Mouse (Mus musculus) thymus, adult 2 months (tissue): ENCODE measurements around the gene Tbx5.

Experiments used
- CTCF ChIP-seq: fragments of 200-500 bp; IDR thresholded peaks from 2 replicates; pipeline ENCODE4 v1.5.1; 2012; ENCODE audit warnings: mild to moderate bottlenecking, control low read depth, low read length, moderate library complexity, borderline replicate concordance; ENCODE audit not compliant: control insufficient read depth, poor library complexity, insufficient read depth; ENCODE audit errors: extremely low read depth
- POLR2A ChIP-seq: fragments of 200-500 bp; IDR thresholded peaks from 2 replicates; pipeline ENCODE4 v1.6.1; 2012; ENCODE audit warnings: mild to moderate bottlenecking, low read length, control low read depth, moderate library complexity; ENCODE audit not compliant: control insufficient read depth, poor library complexity, insufficient read depth; ENCODE audit errors: extremely low read depth

- TF ChIP-seq POLR2A = no peak
- TF ChIP-seq CTCF = no peak
Measured at GRCm38 (mm10) chr5:119831201-119831771, 1.2 kb upstream of the Tbx5 start.
